Mouse (Mus musculus) liver, adult 2 months (tissue): Measurements from ENCODE around the gene Atxn1.

Experiments
- CTCF ChIP-seq: fragments of 200-500 bp; IDR thresholded peaks from 2 replicates; pipeline ENCODE4 v1.5.1; 2011; ENCODE audit warnings: low read depth, low read length, control low read depth
- POLR2A ChIP-seq: fragments of 200-500 bp; IDR thresholded peaks from 2 replicates; pipeline ENCODE4 v1.6.1; 2011; ENCODE audit warnings: low read length, control low read depth; ENCODE audit not compliant: insufficient read depth; ENCODE audit errors: extremely low read depth

DNA sequence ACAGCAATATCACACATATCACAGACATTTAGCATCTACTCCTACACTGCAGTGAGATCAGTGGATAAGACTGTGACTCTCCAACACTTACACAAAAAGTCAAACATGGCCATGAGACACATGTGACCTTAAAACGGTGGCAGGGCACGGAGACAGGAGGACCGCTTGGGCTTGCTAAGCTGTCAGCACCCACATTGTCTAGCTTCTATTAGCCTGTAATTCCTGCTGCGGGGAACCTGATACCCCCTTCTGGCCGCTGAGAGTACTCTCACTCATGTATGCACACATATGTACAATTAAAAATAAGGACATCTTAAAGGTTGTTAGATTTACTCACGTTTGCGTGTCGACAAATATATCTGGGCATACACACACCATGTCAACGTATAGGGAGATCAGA, 270.9 kb downstream of the Atxn1 start:
- TF ChIP-seq CTCF (no peak), POLR2A (no peak)
